Mouse (Mus musculus): ENCODE measurements around the gene Catsper3. TPM values are rescaled to one million over a fixed set of nuclear protein-coding genes. Genes with fewer than 3 reads are reported as not detected.

Gene Catsper3
- polyA plus RNA-seq, 1 experiment, result not detected

DNA sequence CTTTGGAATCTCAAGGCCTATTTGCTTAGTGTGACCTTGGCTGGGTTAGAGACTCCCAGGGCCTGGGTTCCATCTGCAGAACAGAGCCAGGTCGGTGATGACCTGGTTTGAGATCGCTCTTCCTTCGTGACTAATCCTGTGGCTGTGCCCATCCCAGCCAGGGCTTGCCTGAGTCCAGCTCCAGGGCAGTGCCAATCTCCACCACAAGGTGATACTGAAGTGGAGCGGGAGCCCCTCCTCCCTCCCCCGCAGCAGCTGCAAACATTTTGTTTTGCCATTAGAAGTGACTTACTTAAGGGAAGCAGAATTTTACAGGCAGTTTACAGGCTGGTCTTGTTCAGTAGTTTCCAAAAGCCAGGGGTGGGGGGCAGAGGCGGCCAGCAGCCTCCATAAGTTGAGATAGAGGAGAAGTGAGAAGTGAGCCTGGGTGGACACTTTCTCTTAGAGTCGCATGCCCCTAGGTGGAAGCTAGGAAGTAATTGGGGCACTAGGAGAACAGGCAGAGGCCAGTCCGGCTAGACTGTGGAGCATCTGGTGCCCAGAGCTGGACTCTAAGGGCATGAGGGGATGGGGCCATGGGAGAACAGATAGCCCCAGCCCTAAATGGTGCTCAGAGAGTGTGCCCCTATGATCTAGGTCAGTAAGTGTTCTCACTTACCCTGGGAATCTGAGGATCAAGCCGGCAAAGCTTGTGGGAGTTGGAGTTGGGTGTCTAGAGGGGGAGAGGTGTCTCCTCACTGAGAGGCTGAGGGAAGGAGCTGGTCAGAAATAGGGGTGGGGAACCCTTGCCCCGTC, 40.0 kb downstream of the Catsper3 start:
- Histone ChIP-seq H3K9me3 (ENCODE audit: control insufficient read depth, low read length) (peaks cover 2% of the 10 kb centered on the region; the same call in 1 of the 2 replicates), H3K4me3 (replicated peaks) (no peak overlapping the region), H3K4me1 (ENCODE audit: control insufficient read depth) (no peaks in the 10 kb centered on the region), H3K36me3 (ENCODE audit: control insufficient read depth) (no peaks in the 10 kb centered on the region), H3K27me3 (ENCODE audit: control insufficient read depth) (peaks cover 71% of the 10 kb centered on the region)
- TF ChIP-seq GATA1 (IDR thresholded peaks at IDR 0.05; ENCODE audit: low read length) (no peak), TAL1 (IDR thresholded peaks at IDR 0.05; ENCODE audit: low read length) (no peak)

DNA sequence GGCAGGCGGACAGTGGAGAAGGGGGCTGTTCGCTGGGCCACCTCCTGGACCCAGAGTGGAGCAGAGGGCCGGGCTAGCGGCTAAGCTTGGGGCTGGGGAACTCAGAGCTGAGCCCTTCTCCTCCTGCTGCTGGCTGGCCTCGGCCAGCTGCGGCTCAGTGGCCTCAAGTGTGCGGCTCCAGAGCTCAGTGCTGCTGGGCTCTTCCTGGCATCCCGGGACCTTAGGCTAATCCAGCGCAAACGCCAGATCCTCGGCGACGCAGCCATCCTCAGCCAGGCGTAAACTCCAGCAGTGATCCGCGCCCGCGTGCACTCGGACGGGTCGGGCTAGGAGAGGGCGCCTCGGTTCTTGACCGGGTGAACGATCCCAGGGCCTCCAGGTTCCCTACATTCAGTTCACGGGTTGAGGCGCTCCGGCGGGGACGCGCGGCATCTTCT, 40.9 kb downstream of the Catsper3 start:
- Histone ChIP-seq H3K27me3 (ENCODE audit: control insufficient read depth) (peaks cover 80% of the 10 kb centered on the region), H3K9me3 (ENCODE audit: control insufficient read depth, low read length) (peaks cover 2% of the 10 kb centered on the region; the same call in 1 of the 2 replicates), H3K4me3 (replicated peaks) (no peak overlapping the region), H3K36me3 (ENCODE audit: control insufficient read depth) (no peaks in the 10 kb centered on the region), H3K4me1 (ENCODE audit: control insufficient read depth) (no peaks in the 10 kb centered on the region)
- no peak for TF ChIP-seq GATA1 (IDR thresholded peaks at IDR 0.05; ENCODE audit: low read length)
- TF ChIP-seq TAL1 (IDR thresholded peaks at IDR 0.05; ENCODE audit: low read length), result no peak

DNA sequence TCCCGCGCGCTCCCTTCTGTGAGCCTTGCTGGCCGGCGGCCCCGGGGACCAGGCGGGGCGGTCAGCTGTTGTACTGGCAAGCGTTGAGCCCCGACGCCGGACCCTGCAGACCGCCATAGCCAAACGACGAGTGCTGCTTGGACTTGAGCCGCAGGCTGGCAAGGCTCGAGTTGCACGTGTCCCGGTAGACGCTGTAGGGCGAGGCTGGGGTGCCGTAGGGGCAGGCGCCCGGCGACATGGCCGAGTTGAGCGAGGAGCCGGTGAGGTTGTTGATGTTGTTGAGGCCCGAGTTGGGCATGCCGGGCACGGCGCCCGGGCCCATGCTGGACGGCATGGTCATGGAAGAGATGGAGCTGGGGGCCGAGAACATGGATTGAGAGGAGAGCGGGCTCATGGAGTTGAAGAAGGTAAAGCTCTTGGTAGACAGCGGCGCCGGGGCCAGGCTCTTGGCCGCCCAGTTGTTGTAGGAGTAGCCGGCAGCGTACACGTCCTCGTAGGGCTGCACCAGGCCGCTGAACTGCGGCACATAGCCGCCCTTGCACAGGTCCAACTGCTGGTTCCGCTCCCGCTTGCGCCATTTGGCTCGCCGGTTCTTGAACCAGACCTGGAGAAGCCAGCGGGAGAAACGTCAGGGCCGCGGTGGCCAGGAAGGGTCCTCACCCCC, 41.8 kb downstream of the Catsper3 start:
- TF ChIP-seq TAL1 (IDR thresholded peaks at IDR 0.05; ENCODE audit: low read length) (no peak), GATA1 (IDR thresholded peaks at IDR 0.05; ENCODE audit: low read length) (no peak)
- Histone ChIP-seq H3K4me3 (replicated peaks) (no peak overlapping the region), H3K4me1 (ENCODE audit: control insufficient read depth) (no peaks in the 10 kb centered on the region), H3K27me3 (ENCODE audit: control insufficient read depth) (peaks cover 89% of the 10 kb centered on the region), H3K9me3 (ENCODE audit: control insufficient read depth, low read length) (peaks cover 2% of the 10 kb centered on the region; the same call in 1 of the 2 replicates), H3K36me3 (ENCODE audit: control insufficient read depth) (no peaks in the 10 kb centered on the region)

DNA sequence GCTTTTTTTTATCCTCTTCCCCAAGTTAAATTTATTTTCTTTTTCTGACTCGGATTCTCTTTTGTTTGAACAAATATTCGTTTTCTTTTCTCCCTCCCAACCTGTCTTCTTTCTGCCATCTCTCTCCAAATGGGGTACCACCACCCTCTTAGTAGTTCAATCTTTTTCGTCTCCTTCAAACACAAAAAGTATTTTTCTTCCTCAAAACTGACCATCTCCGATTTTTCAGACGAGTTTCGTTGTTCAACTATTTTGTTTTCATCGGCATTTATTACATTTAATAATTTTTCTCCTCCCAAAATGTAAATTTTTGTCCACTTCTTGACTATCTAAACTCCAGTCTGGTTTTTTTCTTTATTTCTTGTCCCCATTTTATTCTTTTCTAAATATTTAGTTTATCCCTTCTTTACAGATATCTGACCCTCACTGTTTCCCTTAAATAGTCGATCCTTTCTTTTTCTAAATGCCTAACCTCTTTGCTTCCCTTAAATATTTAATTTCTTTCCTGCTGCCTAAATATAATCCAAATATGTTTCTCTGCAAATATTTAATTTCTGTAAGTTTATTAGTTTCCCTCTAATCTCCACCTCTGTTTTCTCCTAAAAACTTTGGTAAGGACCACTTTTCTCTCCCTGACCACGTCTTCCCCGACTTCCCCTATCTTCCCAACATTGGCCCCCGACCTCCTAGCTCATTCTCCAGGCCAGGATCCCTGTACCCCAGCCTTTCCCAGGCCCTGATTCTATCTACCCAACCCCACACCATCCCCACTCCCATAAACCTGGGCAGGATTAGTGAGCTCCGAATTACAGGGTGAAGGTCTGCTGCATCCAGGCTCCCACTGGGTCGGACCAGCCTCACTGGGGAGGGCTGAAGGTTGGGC, 42.7 kb downstream of the Catsper3 start:
- H3K9me3 ChIP-seq (ENCODE audit: control insufficient read depth, low read length), result peaks cover 2% of the 10 kb centered on the region; the same call in 1 of the 2 replicates
- TF ChIP-seq TAL1 (IDR thresholded peaks at IDR 0.05; ENCODE audit: low read length) (no peak), GATA1 (IDR thresholded peaks at IDR 0.05; ENCODE audit: low read length) (no peak)
- no peak overlapping the region for H3K4me3 ChIP-seq (replicated peaks)
- no peaks in the 10 kb centered on the region for H3K36me3 ChIP-seq (ENCODE audit: control insufficient read depth)
- H3K4me1 ChIP-seq (ENCODE audit: control insufficient read depth), result no peaks in the 10 kb centered on the region
- H3K27me3 ChIP-seq (ENCODE audit: control insufficient read depth), result peaks cover 98% of the 10 kb centered on the region

DNA sequence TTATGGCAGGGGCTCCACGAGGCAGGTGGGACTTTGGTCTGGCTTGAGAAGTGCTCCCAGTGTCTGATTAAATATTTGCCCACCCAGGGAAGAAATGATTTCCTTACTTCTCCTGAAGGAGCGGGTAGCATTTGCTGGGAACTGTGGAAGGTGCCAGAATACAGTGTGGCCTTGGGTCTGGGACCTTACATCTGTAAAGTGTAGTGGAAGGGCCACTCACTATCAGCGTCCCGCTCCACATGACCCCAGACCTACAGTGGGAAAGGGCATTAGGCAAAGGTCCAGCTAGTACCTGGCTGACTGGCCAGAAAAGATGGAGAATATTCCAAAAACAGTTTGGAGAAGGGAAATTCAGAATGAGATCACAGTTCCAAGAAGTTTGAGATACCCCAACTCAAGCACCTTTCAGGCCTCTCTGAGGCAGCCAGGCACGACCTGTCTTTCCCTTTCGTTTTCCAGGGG, 43.3 kb downstream of the Catsper3 start:
- Histone ChIP-seq H3K36me3 (ENCODE audit: control insufficient read depth) (no peaks in the 10 kb centered on the region), H3K9me3 (ENCODE audit: control insufficient read depth, low read length) (peaks cover 2% of the 10 kb centered on the region; the same call in 1 of the 2 replicates), H3K4me3 (replicated peaks) (no peak overlapping the region), H3K27me3 (ENCODE audit: control insufficient read depth) (peaks cover 99% of the 10 kb centered on the region), H3K4me1 (ENCODE audit: control insufficient read depth) (no peaks in the 10 kb centered on the region)
- TF ChIP-seq TAL1 (IDR thresholded peaks at IDR 0.05; ENCODE audit: low read length) (no peak), GATA1 (IDR thresholded peaks at IDR 0.05; ENCODE audit: low read length) (no peak)

DNA sequence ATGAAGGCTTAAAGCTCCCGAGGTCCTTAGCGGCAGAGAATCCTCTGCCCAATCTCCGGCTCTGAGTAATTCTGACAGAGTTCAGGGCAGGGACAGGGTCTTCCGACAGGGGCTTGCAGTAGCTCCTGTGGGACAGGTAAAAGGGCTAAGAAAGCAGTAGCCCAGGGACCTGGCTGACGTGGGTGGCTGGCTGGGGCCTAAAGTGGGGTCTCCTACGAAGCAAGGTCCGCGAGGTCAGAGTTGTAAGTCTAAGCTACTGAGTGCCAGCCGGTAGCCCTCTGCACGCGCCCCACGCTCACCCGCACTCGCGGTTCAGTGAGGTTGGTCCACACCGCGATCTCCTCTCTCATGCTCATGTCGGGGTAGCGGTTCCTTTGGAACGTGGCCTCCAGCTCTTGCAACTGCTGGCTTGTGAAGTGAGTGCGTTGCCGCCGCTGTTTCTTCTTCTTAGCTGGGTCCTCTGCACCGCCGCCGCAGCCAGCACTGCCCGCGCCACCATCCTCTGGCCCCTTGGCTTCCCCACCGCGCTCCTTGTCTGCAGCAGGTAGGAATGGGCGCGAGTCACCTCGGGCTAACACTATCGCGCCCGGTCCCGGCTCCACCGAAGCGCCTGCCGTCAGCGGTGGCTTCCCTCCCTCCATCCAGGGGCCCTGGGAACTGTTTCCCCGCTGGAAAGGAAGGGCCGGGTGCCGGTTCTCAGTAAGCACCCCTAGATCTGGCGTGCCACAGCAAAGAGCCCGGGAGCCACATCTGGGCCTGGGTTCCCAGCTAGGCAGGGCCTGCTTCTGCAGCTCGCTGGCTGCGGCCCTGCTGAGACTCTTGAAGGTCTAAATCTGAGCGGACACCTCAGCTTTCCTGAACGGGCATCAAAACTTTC, 44.0 kb downstream of the Catsper3 start:
- peaks cover 100% of the 10 kb centered on the region for H3K27me3 ChIP-seq (ENCODE audit: control insufficient read depth)
- peaks cover 2% of the 10 kb centered on the region; the same call in 1 of the 2 replicates for H3K9me3 ChIP-seq (ENCODE audit: control insufficient read depth, low read length)
- H3K36me3 ChIP-seq (ENCODE audit: control insufficient read depth), result no peaks in the 10 kb centered on the region
- H3K4me3 ChIP-seq (replicated peaks), result no peak overlapping the region
- no peaks in the 10 kb centered on the region for H3K4me1 ChIP-seq (ENCODE audit: control insufficient read depth)
- TF ChIP-seq TAL1 (IDR thresholded peaks at IDR 0.05; ENCODE audit: low read length), result no peak
- TF ChIP-seq GATA1 (IDR thresholded peaks at IDR 0.05; ENCODE audit: low read length), result no peak

DNA sequence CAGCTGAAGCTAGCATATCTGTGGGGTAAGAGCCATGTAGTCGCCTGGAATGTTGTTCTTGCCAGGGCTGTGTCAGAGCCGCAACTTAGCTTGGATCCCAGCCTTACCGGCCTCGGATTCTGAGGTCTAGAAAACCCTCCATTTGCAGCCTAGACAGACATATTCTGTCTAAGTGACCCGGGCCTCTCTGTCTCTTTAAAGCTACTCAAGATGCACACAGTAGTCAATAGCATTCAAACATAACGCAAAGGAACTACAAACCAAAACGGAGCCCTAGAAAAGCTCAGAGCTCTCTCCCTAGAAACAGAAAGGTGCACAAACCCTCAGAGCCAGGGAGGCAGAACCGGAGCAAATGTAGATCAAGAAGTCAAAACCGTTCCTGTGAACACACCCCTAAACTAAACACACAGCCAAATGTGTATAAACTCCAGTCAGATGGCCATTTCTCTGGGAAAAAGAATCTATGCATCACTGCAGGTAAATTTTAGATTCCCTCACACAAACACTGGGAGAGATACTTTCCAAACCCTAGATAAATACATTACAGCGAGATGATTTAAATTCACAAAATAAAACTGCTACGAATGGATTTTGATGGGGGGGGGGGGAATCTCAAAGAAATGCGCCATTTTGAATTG, 44.8 kb downstream of the Catsper3 start:
- TF ChIP-seq GATA1 (IDR thresholded peaks at IDR 0.05; ENCODE audit: low read length) (no peak), TAL1 (IDR thresholded peaks at IDR 0.05; ENCODE audit: low read length) (no peak)
- H3K4me1 ChIP-seq (ENCODE audit: control insufficient read depth), result no peaks in the 10 kb centered on the region
- H3K4me3 ChIP-seq (replicated peaks), result no peak overlapping the region
- peaks cover 2% of the 10 kb centered on the region; the same call in 1 of the 2 replicates for H3K9me3 ChIP-seq (ENCODE audit: control insufficient read depth, low read length)
- H3K36me3 ChIP-seq (ENCODE audit: control insufficient read depth), result no peaks in the 10 kb centered on the region
- H3K27me3 ChIP-seq (ENCODE audit: control insufficient read depth), result peaks cover 100% of the 10 kb centered on the region
